Mouse (Mus musculus) ES-E14 (cell line): ENCODE results near the gene Dnali1.

ENCODE experiments used
- CHD2 ChIP-seq: IDR thresholded peaks from 2 replicates; pipeline ENCODE4 v1.6.1; 2014; ENCODE audit warnings: mild to moderate bottlenecking, low read depth, low read length, inconsistent platforms
- MAFK ChIP-seq: IDR thresholded peaks from 2 replicates; pipeline ENCODE4 v1.6.1; 2014; ENCODE audit warnings: mild to moderate bottlenecking, low read depth, low read length, inconsistent platforms; ENCODE audit not compliant: insufficient read depth
- ZC3H11A ChIP-seq: IDR thresholded peaks from 2 replicates; pipeline ENCODE4 v1.6.1; 2012; ENCODE audit warnings: low read depth, mild to moderate bottlenecking, inconsistent platforms, low read length, borderline replicate concordance

- no peak for TF ChIP-seq ZC3H11A
- TF ChIP-seq CHD2 = no peak
- no peak for TF ChIP-seq MAFK
Observed at GRCm38 (mm10) chr4:125055385-125055784, 10.1 kb downstream of the Dnali1 start.
